Mouse (Mus musculus) T-helper 17 cell (primary cell): ENCODE measurements around the gene Tescl.

Experiments used
- in situ Hi-C, 2 experiments: fragments of 300-600 bp; cut with MboI, MseI; formaldehyde crosslinking; loops; 1 replicate in 1 of 2; 2 replicates in 1 of 2; pipeline ENCODE4 v1.15.1; 2025; ENCODE audit warnings: high pct_unique_total_duplicates in 2 of 2

Tescl gene

DNA sequence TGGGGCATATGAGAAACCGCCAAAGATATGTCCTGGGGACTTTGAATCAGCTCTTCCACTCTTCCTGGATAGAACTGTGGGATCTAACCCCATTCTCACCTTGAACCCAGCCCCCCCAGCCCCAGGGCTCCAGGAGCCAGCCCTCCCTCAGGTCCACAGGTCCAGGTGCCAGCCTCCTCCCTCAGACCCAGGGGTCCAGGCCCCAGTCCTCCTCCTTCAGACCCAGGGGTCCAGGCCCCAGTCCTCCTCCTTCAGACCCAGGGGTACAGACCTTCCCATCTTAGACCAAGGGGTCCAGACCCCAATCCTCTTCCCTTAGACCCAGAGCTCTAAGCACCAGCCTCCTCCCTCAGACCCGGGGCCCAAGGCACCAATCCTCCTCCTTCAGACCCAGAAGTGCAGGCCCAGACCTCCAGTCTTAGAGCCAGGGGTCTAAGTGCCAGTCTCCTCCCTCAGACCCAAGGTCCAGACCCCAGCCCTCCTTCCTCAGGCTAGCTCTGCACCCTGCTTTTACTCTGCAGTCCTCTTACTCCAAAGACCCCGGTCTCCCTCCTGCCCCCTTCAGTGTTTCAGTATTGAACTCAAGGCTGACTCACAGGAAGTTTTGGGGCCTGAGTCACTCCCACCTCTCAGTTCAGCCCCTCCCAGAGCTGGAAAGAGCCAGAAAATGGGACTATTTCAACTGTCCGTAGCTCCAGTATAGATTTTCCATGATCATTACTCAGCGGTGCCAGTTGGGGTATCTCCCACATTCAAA, 31.7 kb upstream of the Tescl start:
- in situ Hi-C loops, result loop anchor here in 1 of 2 experiments (5.0 kb wide), 1 partner anchor 92 kb away; no protein-coding TSS in a partner anchor

DNA sequence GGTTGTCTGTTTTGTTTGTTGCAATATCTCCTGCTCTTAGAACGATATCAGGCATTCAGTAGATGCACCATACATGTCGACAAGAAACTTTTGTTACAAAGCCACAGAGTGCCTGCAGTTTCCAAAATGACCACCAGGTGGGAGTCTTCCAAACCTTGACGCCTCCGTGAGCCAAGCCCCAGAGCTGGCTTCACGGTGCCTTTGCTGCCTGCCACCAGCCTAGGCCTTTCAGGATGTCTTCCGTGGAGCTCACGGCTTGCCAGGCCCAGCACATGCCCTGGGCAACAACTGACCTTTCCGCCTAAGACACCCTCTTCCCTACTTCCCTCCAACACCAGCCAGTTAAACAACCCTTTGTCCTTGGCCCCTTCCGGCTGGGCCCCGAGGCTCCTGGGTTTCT, 31.1 kb upstream of the Tescl start:
- in situ Hi-C loops, result loop anchor here in 1 of 2 experiments (5.0 kb wide), 1 partner anchor 92 kb away; no protein-coding TSS in a partner anchor

DNA sequence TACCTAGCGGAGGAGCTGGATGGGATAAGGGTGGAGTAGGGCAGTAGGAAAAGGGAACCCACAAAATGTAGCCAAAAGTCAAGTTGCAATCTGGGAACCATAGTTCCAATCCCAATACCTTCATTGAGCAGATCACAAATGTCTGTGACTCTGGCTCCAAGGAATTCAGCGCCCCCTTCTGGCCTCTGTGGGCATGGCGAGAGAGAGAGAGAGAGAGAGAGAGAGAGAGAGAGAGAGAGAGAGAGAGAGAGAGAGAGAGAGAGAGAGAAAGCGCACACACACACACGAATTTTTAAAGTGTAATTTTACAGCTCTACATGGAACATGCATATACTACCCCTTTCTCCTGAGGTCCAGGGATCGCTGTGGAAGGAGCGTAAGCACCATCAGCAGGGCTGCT, 29.5 kb upstream of the Tescl start:
- in situ Hi-C loops, result no loop called here

DNA sequence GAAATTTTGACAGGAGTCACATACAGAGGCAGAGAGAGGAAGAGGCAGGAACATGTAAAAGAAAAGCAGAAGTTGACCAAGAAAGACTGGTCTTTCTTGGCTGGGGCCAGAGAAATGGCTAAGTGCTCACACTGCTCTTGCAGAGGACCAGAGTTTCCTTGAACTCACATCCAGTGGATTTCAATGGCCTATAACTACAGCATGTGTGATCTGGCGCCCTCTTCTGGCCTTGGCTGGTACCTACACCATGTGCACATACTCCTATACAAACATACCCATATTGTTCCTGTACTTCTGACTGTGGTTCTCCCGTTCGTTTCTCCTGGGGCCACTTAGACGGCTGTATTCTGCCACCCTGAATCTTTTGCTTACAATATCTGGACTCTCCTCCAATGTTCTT, 27.3 kb upstream of the Tescl start:
- in situ Hi-C loops, result no loop called here

GRCm38 (mm10) chr7:24359269-24359668, 25.5 kb upstream of the Tescl start:
- in situ Hi-C loops, result loop anchor here in 1 of 2 experiments (5.0 kb wide), 1 partner anchor 392 kb away; no protein-coding TSS in a partner anchor

- in situ Hi-C loops, result loop anchor here in 1 of 2 experiments (5.0 kb wide), 1 partner anchor 391 kb away; no protein-coding TSS in a partner anchor
Measured at GRCm38 (mm10) chr7:24357899-24358298, 24.2 kb upstream of the Tescl start.

- in situ Hi-C loops, result loop anchor here in 1 of 2 experiments (5.0 kb wide), 1 partner anchor 389 kb away; no protein-coding TSS in a partner anchor
Measured at GRCm38 (mm10) chr7:24356081-24356480, 22.3 kb upstream of the Tescl start.

DNA sequence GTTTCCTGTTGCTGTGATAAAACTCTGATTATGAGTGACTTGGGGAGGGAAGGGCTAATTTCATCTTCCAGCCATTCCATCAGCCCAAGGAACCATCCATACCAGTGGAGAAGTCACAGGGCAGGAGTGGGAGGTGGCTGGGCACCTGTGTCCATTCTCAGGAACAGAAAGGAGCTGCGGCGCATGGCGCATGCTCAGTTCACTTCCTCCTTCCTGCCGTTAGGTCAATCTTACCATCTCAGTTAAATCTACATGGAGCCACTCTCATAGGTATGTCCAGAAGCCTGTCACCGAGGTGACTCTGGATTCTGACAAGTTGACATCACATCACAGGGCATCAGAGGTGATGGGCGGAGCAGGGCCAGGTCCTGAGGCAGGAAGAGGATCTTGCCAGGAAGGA, 21.9 kb upstream of the Tescl start:
- in situ Hi-C loops, result loop anchor here in 1 of 2 experiments (5.0 kb wide), 1 partner anchor 388 kb away; no protein-coding TSS in a partner anchor

DNA sequence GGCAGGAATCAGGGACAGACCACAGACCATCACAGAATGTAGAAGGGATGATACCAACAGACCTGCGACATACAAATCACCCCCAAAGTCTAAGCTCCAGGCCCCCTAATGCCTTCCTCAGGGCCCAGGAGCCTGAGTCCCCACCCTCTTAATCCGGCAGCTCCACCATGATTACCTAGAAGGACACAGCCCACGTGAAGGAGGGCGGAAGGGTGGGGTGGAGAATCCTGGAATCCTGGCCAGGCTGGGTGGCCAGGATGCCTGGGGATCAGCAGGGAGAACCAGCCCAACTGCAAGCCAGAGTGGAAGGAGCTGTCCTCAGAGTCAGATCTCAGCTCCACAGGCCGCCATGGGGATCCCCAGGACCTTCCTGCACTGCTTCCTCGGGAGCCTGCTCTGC, 15.2 kb upstream of the Tescl start, which contains the start of gene Lypd5:
Gene Lypd5, plus strand, starts transcription at position 301 of the 400 bp plus-strand sequence.
- in situ Hi-C loops, result loop anchor here (5.0 to 10.0 kb wide), 2 partner anchors 387 to 1736 kb away; no protein-coding TSS in a partner anchor

GRCm38 (mm10) chr7:24346444-24346843, 12.7 kb upstream of the Tescl start:
- in situ Hi-C loops, result loop anchor here (5.0 to 10.0 kb wide), 2 partner anchors 384 to 1738 kb away; no protein-coding TSS in a partner anchor

DNA sequence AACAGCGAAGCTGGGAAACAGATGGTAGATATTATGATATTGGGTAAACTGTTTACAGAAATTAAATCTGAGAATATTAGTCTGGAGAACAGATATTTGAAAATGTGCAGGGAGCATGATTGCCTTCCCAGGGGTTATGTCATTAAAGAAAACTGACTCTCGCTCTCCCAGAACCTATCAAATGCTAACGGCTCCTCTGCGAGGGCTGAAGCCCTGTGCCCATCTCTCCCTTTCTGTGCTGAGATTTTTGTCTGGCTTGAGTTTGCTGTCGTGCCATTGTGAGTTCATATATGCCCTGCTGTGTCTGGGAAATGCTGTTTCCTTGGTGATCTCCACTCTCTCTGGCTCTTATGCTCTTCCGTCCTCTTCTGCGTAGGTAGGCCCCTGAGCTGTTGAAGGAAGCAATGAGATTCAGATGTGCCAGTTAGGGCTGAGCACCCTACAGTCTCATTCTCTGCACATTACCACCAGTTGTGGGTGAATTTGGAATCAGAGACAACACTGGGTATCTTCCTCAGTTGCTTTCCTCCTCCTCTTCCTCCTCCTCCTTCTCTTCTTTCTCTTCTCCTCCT, 10.1 kb upstream of the Tescl start:
- in situ Hi-C loops, result loop anchor here in 1 of 2 experiments (10.0 kb wide), 1 partner anchor 1741 kb away; no protein-coding TSS in a partner anchor

GRCm38 (mm10) chr7:24338241-24338640, 4.5 kb upstream of the Tescl start:
- in situ Hi-C loops, result no loop called here

DNA sequence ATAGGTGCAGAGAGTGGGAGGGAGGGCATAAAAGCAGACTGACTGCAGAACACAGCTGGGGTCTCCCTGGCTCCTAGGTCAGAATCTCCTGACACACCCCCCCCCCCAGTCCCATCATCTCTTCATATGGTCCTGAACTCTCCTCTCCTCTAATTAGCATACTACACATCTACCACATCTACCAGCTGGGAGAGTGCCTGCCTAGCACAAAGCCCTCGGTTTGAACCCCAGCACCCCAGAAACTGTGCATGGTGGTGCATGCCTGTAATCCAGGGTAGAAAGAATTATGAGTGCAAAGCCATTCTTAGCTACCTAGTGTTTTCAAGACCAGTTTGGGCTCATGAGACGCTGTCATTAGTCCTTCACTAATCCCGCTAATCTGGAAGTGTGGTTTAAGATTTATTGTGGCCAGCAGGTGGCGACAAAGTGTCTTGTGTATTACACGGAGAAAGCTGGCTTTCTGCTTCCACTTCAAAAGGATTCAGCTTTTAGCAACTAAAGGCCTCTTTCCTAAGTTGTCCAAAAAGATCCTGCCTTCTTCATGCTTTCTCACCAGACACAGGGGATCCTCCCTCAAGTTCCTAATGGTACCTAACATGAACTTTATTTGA, 2.1 kb upstream of the Tescl start:
- in situ Hi-C loops, result no loop called here

DNA sequence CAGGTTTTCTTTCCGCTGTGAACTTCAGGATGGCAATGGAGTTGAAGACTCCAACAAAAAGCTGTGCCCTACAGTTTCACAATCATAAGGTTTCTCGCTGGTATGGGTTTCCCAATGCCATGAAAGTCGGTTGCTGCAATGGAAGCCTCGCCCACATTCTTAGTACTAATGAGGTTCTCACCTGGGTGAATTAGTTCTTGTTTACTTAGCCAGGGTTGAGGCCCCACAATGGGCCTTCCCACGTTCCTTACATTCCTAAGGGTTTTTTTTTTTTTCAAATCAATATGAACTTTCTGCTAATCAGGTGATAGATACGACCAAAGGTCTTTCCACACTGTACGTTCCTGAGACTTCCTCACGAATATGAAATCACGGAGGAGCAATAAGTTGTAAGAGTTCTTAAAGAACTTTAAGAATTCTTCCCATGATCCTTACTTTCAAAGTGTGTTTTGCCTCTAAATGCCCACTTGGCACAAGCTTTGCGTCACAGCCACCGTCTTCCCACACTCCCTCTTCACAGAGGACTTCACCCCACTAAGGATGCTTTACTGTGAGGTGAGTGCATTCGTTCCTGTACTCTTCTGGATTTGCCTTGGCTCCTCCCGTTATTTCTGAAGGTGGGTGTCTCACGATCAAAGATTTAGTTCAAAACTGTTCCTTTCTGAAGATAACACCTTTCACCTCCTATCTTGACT, 6.3 kb downstream of the Tescl start:
- in situ Hi-C loops, result no loop called here

DNA sequence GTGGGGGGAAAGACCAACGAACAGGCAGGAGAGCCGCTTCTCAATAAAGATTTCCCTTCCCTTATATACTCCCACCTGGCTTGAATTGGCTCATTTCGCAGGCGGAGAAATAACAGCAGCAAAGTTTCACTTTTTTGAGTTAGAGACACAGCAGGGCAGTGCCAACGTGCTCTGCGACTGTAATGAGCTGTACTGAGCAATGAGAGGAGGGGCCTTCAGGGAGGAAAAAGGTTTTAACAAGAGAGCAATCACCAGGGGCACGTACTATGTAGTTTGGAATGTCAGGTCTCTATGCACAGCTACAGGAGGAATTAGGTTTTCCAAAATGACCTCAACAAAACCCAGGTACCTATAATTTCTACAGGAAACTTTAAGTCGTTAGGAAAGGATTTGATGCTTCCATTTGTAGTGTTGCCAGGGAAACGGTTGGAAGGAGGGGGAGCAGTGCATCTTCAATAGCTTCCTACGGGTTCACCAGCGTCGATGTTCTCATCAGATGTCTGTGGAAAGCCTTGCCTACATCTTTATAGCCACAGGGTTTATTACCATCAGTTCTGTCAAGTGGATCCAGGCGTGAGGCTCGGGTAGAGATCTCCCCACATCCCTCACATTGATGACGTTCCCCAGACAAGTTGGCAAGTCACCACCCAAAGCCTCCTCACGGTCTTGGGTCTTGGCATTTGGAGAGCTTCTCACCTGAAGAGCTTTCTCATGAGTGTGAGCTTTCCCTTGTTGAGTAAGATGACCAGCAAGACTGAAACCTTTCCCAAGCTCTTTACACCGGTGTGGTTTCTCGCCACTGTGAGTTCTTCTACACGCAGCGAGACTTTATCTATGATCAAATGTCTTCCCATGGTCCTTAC, 7.2 kb downstream of the Tescl start:
- in situ Hi-C loops, result no loop called here

DNA sequence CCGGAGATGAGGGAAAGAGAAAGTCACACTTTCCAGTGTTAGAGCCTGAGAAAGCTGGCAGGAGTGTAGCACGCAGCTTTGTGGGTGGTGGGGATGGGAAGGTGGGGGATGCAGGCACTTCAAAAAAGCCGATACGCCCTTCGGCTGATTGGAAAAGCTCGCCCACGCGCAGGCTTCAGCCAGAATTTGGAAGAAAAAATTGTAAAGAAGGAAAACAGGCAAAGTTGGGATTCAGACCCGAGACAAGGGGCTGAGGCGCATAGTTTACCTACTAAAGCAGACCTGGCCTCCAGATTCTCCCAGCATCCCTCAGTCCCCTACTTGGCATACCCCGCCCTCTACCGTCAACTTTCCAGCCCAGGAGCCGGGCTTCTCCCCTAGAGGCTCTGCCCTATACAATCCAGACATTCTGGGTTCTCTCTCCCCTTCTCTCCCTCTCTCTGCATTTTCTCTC, 8.0 kb downstream of the Tescl start:
- in situ Hi-C loops, result no loop called here

DNA sequence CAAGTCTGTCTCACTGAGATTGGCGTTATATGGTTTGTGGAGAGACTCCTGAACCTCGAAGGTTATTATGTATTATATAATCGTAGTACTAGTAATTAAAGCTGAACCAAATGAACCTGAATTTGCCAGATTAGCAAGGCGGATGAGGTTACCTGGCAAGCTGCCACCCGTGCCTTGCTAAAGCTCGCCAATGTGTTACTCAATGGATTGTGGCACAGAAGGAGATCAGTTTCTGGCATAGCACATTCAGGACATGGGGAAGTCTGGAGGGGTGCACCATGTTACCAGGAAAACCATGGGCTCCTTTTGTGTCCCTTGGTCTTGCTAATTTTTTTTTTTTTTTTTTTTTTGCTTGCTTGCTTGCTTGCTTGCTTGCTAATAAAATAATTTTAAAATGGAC, 8.5 kb downstream of the Tescl start:
- in situ Hi-C loops, result no loop called here

GRCm38 (mm10) chr7:24322593-24322992, 11.1 kb downstream of the Tescl start:
- in situ Hi-C loops, result no loop called here

- in situ Hi-C loops, result no loop called here
Measured at GRCm38 (mm10) chr7:24318942-24319341, 14.8 kb downstream of the Tescl start.

- in situ Hi-C loops, result no loop called here
Measured at GRCm38 (mm10) chr7:24316567-24317092, 17.1 kb downstream of the Tescl start, which contains the start of gene Zfp94. Gene Zfp94, minus strand, starts transcription at chr7:24316666.
